Mouse (Mus musculus) liver, embryonic 14.5 days (tissue): ENCODE results near the gene Mrs2. TPM values are rescaled to one million over a fixed set of nuclear protein-coding genes. Genes with fewer than 3 reads are reported as not detected.
A peak's percentile ranks its signal among the peaks of the same experiment; 100 is the strongest.

Experiments used
- ATAC-seq: fragments of 200-750 bp; cut with Nextera tagmentation; 2 replicates; pipeline ENCODE4 v1.8.0; 2017; ENCODE audit warnings: moderate number of reproducible peaks, mild to moderate bottlenecking, moderate library complexity; ENCODE audit not compliant: insufficient read depth
- DNase-seq, 3 experiments: peaks; one replicate each; pipeline ENCODE4 v3.0.0-alpha.2; 2012 to 2013; ENCODE audit warnings: low read depth in 3 of 3, low spot score in 3 of 3
- H3K27ac ChIP-seq: fragments of 300-500 bp; sonication (generic); 2 replicates; pipeline ENCODE4 v1.5.1; 2014; ENCODE audit warnings: moderate library complexity, mild to moderate bottlenecking, control low read depth, inconsistent platforms
- H3K27me3 ChIP-seq: fragments of 300-500 bp; sonication (generic); 2 replicates; pipeline ENCODE4 v1.6.1; 2014; ENCODE audit warnings: mild to moderate bottlenecking, low read length, moderate library complexity; ENCODE audit not compliant: control insufficient read depth, insufficient read depth
- H3K36me3 ChIP-seq: fragments of 300-500 bp; sonication (generic); replicated peaks from 2 replicates; pipeline ENCODE4 v1.6.1; 2014; ENCODE audit warnings: low read depth; ENCODE audit not compliant: control insufficient read depth, insufficient read depth
- H3K4me1 ChIP-seq, 2 experiments: fragments of 200-500 bp in 1 of 2; fragments of 300-500 bp in 1 of 2; sonication (generic) in 1 of 2; replicated peaks; 2 replicates each; pipeline ENCODE4 v1.6.1; 2012 to 2014; ENCODE audit warnings: antibody characterized with exemption in 1 of 2, inconsistent platforms in 1 of 2, low read length in 1 of 2; ENCODE audit not compliant: control insufficient read depth in 2 of 2, insufficient read depth in 2 of 2
- H3K4me2 ChIP-seq: fragments of 300-500 bp; sonication (generic); 2 replicates; pipeline ENCODE4 v1.6.1; 2014; ENCODE audit warnings: low read depth, mild to moderate bottlenecking, control low read depth, moderate library complexity
- H3K4me3 ChIP-seq, 2 experiments: fragments of 200-500 bp in 1 of 2; fragments of 300-500 bp in 1 of 2; sonication (generic) in 1 of 2; 2 replicates each; pipeline ENCODE4 v1.5.1; 2012 to 2014; ENCODE audit warnings: low read depth in 2 of 2, low read length in 2 of 2, mild to moderate bottlenecking in 2 of 2, control low read depth in 1 of 2, inconsistent platforms in 1 of 2, moderate library complexity in 1 of 2; ENCODE audit not compliant: insufficient read depth in 1 of 2
- H3K9ac ChIP-seq: fragments of 300-500 bp; sonication (generic); replicated peaks from 2 replicates; pipeline ENCODE4 v1.6.1; 2014; ENCODE audit warnings: mild to moderate bottlenecking, control low read depth, moderate library complexity
- H3K9me3 ChIP-seq: fragments of 300-500 bp; sonication (generic); 2 replicates; pipeline ENCODE4 v1.6.1; 2016; ENCODE audit warnings: low read length, mixed read lengths; ENCODE audit not compliant: control insufficient read depth
- CTCF ChIP-seq: IDR thresholded peaks from 2 replicates; pipeline ENCODE4 v1.5.1; 2016; ENCODE audit warnings: antibody characterized with exemption, low read depth, control low read depth
- EP300 ChIP-seq: IDR thresholded peaks from 2 replicates; pipeline ENCODE4 v1.6.1; 2016; ENCODE audit warnings: antibody characterized with exemption, low read depth
- WGBS: fragments of 180-500 bp; shearing (Covaris S2); extraction: QIAGEN DNeasy Blood & Tissue Kit; methylation state at CpG from one replicate; pipeline ENCODE4 v1.1.7; 2014; ENCODE audit not compliant: insufficient replicate concordance; 5-methylcytosine and 5-hydroxymethylcytosine counted together
- polyA plus RNA-seq, 2 experiments: library from polyadenylated mRNA; depleted of rRNA in 1 of 2; stranded (reverse) in 1 of 2; unstranded in 1 of 2; fragments of >200 nt; fragmentation: Nextera tagmentation in 1 of 2; extraction: Ambion mirVana in 1 of 2; gene quantifications; 2 replicates each; pipeline versions ENCODE4 v1.2.1 to v1.2.3; 2012 to 2014

Mrs2 gene
- polyA plus RNA-seq, 2 experiments: 8.4 to 17.7 TPM

- Histone ChIP-seq H3K4me1 (peaks cover 0 to 4% of the 10 kb centered on the region in 2 experiments; a peak in 2 of 4 replicates), H3K9ac (no peak overlapping the region), H3K9me3 (no peaks in the 10 kb centered on the region), H3K36me3 (no peaks in the 10 kb centered on the region), H3K4me2 (peak overlapping the region; percentile 66), H3K27ac (no peak overlapping the region), H3K4me3 (peak overlapping the region; percentile 65 to 70), H3K27me3 (peaks cover 35% of the 10 kb centered on the region)
- ATAC-seq (no peak; the same call in 1 of the 2 replicates), DNase-seq (no peak)
- TF ChIP-seq EP300 (no peak), CTCF (no peak)
- WGBS: 11% methylated on average over 12 of the region's 12 CpGs
Observed at GRCm38 (mm10) chr13:24937839-24938166, 82.4 kb downstream of the Mrs2 start.

Other genes starting within 250 kb of the Mrs2 start
- 17.4 and 33.5 TPM in 2 replicates for gene BC005537, start 218.7 kb downstream of the Mrs2 start, polyA plus RNA-seq (2012; rRNA removed)
- gene BC005537, start 218.7 kb downstream of the Mrs2 start, polyA plus RNA-seq (2014; fragmentation: Nextera tagmentation; extraction: Ambion mirVana): 13.7 and 14.5 TPM in 2 replicates
- 26.2 and 38.2 TPM in 2 replicates for gene Acot13, start 188.8 kb downstream of the Mrs2 start, polyA plus RNA-seq (2012; rRNA removed)
- gene Acot13, start 188.8 kb downstream of the Mrs2 start, polyA plus RNA-seq (2014; fragmentation: Nextera tagmentation; extraction: Ambion mirVana): 61.9 and 67.0 TPM in 2 replicates
- 17.0 and 21.8 TPM in 2 replicates for gene Tdp2, start 188.7 kb downstream of the Mrs2 start, polyA plus RNA-seq (2012; rRNA removed)
- gene Tdp2, start 188.7 kb downstream of the Mrs2 start, polyA plus RNA-seq (2014; fragmentation: Nextera tagmentation; extraction: Ambion mirVana): 25.0 and 26.4 TPM in 2 replicates
- gene D130043K22Rik, start 175.2 kb downstream of the Mrs2 start, polyA plus RNA-seq (2012; rRNA removed): 0.04 and 0.11 TPM in 2 replicates
- gene D130043K22Rik, start 175.2 kb downstream of the Mrs2 start, polyA plus RNA-seq (2014; fragmentation: Nextera tagmentation; extraction: Ambion mirVana): 0.06 and 0.15 TPM in 2 replicates
- 2.2 and 3.1 TPM in 2 replicates for gene Aldh5a1, start 82.7 kb downstream of the Mrs2 start, polyA plus RNA-seq (2012; rRNA removed)
- 2.1 and 2.7 TPM in 2 replicates for gene Aldh5a1, start 82.7 kb downstream of the Mrs2 start, polyA plus RNA-seq (2014; fragmentation: Nextera tagmentation; extraction: Ambion mirVana)
- gene Gpld1, start 77.2 kb downstream of the Mrs2 start, polyA plus RNA-seq (2012; rRNA removed): 2.3 and 3.1 TPM in 2 replicates
- 5.8 and 5.9 TPM in 2 replicates for gene Gpld1, start 77.2 kb downstream of the Mrs2 start, polyA plus RNA-seq (2014; fragmentation: Nextera tagmentation; extraction: Ambion mirVana)
- gene Dcdc2a, start 35.6 kb upstream of the Mrs2 start, polyA plus RNA-seq (2012; rRNA removed): 0.03 and 0.08 TPM in 2 replicates
- gene Dcdc2a, start 35.6 kb upstream of the Mrs2 start, polyA plus RNA-seq (2014; fragmentation: Nextera tagmentation; extraction: Ambion mirVana): 0.27 TPM in 1 of 2 replicates, not detected in the other